Mouse (Mus musculus) embryo, embryonic 10 days (tissue): Measurements from ENCODE around the gene Slc38a5.

Source experiments
- DNase-seq: peaks from one replicate; pipeline ENCODE4 v3.0.0-alpha.2; 2015; ENCODE audit warnings: low spot score

Slc38a5 gene

DNA sequence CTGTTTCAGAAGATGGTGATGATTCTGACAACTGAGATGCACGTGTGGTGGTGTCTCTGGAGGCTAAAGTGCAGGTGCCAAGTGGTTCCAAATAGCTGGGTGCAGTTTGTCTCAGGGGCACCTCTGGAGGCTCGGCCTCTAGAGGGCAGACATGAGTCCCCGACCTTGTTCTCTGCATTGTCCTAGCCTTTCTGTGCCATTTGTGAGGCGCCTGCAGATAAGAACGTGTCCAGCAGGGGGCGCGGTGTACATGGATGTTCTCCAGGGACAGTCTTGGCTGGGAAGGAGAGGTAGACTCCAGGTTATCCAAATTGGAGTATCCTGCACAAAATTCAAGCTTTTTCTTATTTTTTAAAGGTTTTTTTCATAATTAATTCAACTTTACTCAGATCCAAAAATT is 44.0 kb downstream of the Slc38a5 start:
- DNase-seq = peak; percentile 33

DNA sequence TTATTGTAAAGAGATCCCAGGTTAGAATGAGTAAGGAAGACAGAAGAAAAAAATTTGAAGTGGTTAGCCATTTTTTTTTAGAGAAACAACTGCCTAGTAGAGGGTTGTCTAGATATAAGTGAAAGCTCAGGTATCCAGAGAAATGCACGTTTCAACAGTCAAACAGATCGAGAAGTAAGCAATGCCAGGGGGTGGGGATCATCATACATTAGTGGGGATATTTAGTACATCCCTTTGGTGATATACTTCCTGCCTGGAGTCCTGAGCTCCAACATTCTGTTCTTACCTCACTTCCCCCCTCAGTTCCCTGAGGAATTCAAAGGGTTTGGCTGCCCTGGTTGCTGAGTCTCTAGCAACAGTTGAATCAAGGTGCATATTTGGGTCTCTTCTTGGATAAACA is 56.2 kb downstream of the Slc38a5 start, which contains the start of gene Ssxb10:
Gene Ssxb10, plus strand, starts transcription at position 301 of the 400 bp plus-strand sequence.
- no peak for DNase-seq
